Mouse (Mus musculus) heart, embryonic 16.5 days (tissue): ENCODE measurements around the gene Rln3. TPM values are rescaled to one million over a fixed set of nuclear protein-coding genes. Genes with fewer than 3 reads are reported as not detected.

Experiments used
- ATAC-seq: fragments of 200-750 bp; cut with Nextera tagmentation; replicated peaks from 2 replicates; pipeline ENCODE4 v1.8.0; 2017; ENCODE audit warnings: moderate number of reproducible peaks; ENCODE audit not compliant: insufficient read depth, low FRiP score; ENCODE audit errors: extremely low read depth
- H3K27ac ChIP-seq: fragments of 300-500 bp; sonication (generic); 2 replicates; pipeline ENCODE4 v1.5.1; 2014; ENCODE audit warnings: mild to moderate bottlenecking, low read length, control low read depth, moderate library complexity
- H3K27me3 ChIP-seq: fragments of 300-500 bp; sonication (generic); 2 replicates; pipeline ENCODE4 v1.6.1; 2014; ENCODE audit warnings: low read length, mixed read lengths; ENCODE audit not compliant: control insufficient read depth, insufficient read depth
- H3K36me3 ChIP-seq: fragments of 300-500 bp; sonication (generic); 2 replicates; pipeline ENCODE4 v1.6.1; 2014; ENCODE audit not compliant: control insufficient read depth, insufficient read depth
- H3K4me1 ChIP-seq: fragments of 300-500 bp; sonication (generic); 2 replicates; pipeline ENCODE4 v1.6.1; 2014; ENCODE audit warnings: low read length, mixed read lengths; ENCODE audit not compliant: control insufficient read depth, insufficient read depth
- H3K4me2 ChIP-seq: fragments of 300-500 bp; sonication (generic); 2 replicates; pipeline ENCODE4 v1.6.1; 2014; ENCODE audit warnings: low read depth, mild to moderate bottlenecking, control low read depth, low read length
- H3K4me3 ChIP-seq: fragments of 300-500 bp; sonication (generic); 2 replicates; pipeline ENCODE4 v1.5.1; 2014; ENCODE audit warnings: mild to moderate bottlenecking, control low read depth, low read length
- H3K9ac ChIP-seq: fragments of 300-500 bp; sonication (generic); 2 replicates; pipeline ENCODE4 v1.6.1; 2014; ENCODE audit warnings: low read length, control low read depth
- H3K9me3 ChIP-seq: fragments of 300-500 bp; sonication (generic); replicated peaks from 2 replicates; pipeline ENCODE4 v1.6.1; 2016; ENCODE audit warnings: low read length; ENCODE audit not compliant: control insufficient read depth
- WGBS: fragments of 180-500 bp; shearing (Covaris S2); extraction: QIAGEN DNeasy Blood & Tissue Kit; methylation state at CpG from one replicate; pipeline ENCODE4 v1.1.7; 2014; 5-methylcytosine and 5-hydroxymethylcytosine counted together
- polyA plus RNA-seq: library from polyadenylated mRNA; unstranded; fragments of >200 nt; fragmentation: Nextera tagmentation; extraction: Ambion mirVana; gene quantifications from 2 replicates; pipeline ENCODE4 v1.2.1, GENCODE M21; 2015

The Rln3 gene
- polyA plus RNA-seq, 1 experiment from 2014 or later, result 0.24 TPM

DNA sequence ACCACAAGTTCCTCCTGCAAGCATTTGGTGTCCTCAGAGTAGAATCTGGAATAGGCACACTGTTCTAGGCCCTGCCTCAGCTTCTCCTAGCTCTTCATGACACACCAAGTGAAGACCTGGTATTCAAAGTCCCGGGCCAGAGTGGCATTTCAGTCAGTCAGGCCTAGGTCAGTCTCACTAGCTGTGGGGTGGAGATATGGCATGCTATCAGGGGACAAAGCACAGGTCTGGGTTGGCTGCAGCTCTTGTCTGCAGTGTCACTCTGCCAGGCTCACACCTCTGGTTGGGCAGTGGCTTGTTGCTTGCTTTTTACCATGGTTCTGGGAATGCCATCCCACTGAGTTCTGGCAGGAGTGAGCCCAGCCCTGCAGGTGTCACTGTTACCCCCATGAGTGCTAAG is 31.6 kb upstream of the Rln3 start:
- Histone ChIP-seq H3K4me3 (no peak overlapping the region), H3K4me1 (peaks cover 12% of the 10 kb centered on the region), H3K4me2 (no peak overlapping the region), H3K9me3 (no peaks in the 10 kb centered on the region), H3K27ac (no peak overlapping the region), H3K9ac (no peak overlapping the region), H3K27me3 (no peaks in the 10 kb centered on the region), H3K36me3 (peaks cover 9% of the 10 kb centered on the region; the same call in 1 of the 2 replicates)
- WGBS, result 77% methylated on average over 1 of the region's 1 CpGs
- ATAC-seq, result no peak

DNA sequence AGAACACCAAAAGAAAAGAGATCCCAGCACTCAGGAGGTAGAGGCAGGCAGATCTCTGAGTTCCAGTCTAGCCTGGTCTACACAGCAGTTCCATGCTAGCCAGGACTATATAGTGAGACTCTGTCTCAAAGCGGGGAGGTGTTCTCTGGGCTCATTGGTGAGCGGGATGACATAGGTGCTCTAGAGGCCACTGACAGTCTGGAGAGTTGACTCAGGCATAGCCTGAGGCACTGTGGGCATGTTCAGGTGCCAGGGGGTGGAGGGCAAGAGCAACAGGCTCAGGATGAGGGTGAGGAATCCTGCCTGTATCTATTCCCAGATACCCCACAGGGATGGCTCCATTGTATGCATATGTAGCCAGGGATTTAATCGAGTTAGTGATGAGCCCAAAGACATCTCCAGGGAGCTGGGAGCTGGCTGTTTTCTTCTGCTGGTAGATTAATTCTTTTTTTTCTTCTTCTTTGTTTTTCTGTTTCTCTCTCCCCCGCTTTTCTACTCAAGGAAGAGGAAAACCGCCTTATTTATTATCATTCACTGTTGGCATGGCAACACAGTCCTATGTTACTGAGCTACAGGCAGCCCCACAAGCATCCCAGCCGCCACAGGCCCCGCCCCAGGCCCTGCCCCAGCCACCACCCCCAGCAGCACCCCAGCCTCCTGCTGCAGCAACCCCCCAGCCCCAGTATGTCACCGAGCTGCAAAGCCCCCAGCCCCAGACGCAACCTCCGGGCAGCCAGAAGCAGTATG is 28.6 kb upstream of the Rln3 start:
- H3K9me3 ChIP-seq, result no peaks in the 10 kb centered on the region
- no peaks in the 10 kb centered on the region for H3K36me3 ChIP-seq
- H3K27me3 ChIP-seq, result no peaks in the 10 kb centered on the region
- H3K4me2 ChIP-seq, result no peak overlapping the region
- no peak overlapping the region for H3K9ac ChIP-seq
- H3K4me1 ChIP-seq, result peaks cover 32% of the 10 kb centered on the region
- H3K27ac ChIP-seq, result no peak overlapping the region
- 66% methylated on average over 10 of the region's 10 CpGs for WGBS
- H3K4me3 ChIP-seq, result no peak overlapping the region
- ATAC-seq, result no peak

DNA sequence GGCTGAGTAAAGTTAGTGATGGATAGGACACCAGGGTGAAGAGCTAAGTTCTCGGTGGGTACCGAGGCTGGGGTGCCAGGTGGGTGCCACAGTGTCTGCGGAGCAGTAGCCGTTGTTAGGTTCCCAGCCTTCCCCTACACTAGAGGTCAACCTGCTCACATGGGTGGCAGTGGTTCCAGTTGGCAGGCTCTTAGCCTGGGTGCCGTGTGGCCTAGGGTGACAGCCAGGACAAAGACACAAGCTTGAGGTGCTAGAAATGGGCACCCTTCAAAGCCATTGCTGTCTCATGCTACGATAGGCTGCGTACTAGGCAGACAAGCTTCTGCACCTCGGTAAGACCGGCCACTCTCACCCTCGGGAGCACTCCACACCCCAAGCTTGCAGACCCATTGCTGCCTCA is 27.5 kb upstream of the Rln3 start:
- no peaks in the 10 kb centered on the region for H3K36me3 ChIP-seq
- H3K27me3 ChIP-seq, result no peaks in the 10 kb centered on the region
- peaks cover 42% of the 10 kb centered on the region for H3K4me1 ChIP-seq
- no peak overlapping the region for H3K27ac ChIP-seq
- no peak overlapping the region for H3K4me2 ChIP-seq
- H3K9me3 ChIP-seq, result no peaks in the 10 kb centered on the region
- 87% methylated on average over 10 of the region's 10 CpGs for WGBS
- no peak overlapping the region for H3K4me3 ChIP-seq
- no peak for ATAC-seq
- no peak overlapping the region for H3K9ac ChIP-seq

DNA sequence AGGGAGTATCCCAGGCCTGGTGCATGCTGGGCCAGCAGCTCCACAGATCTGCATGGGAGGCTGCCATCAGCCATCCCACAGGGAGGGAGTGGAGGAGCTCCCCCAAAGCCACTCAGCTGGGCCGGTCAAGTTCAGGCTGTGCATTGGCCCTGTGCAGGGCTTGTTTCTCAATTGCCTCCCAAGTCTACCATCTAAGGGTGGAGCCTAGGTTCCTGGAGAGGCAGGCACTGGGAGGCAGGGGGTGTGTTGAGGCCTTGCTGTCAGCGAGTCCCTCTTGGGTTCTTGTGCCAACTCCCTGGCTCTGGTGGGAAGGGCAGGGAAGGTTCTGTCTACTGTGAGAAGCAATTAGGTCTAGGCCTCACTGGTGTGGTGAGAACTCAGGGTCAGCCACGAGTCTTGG is 27.1 kb upstream of the Rln3 start:
- no peaks in the 10 kb centered on the region for H3K9me3 ChIP-seq
- no peak for ATAC-seq
- H3K27me3 ChIP-seq, result no peaks in the 10 kb centered on the region
- peaks cover 42% of the 10 kb centered on the region for H3K4me1 ChIP-seq
- no peak overlapping the region for H3K9ac ChIP-seq
- 60% methylated on average over 3 of the region's 3 CpGs for WGBS
- no peaks in the 10 kb centered on the region for H3K36me3 ChIP-seq
- no peak overlapping the region for H3K4me2 ChIP-seq
- H3K27ac ChIP-seq, result no peak overlapping the region
- no peak overlapping the region for H3K4me3 ChIP-seq

DNA sequence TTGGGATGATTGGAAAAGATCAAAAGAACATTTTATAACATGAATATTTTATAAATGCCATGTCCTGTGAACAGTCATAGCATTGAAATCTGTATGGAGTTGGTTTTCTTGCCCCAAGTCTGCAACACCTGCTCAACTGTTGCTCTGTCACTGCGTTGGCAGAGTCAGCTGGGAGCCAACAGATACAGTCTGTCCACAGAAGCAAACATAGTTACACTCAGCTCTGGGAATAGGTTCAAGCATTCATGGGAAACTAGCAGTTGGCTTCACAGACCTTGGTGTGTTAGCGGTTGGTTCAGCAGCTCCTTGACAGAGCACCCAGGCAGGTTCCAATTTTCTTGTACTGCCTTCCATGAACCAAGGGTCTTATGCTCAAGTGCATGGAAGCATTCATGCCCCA is 25.9 kb upstream of the Rln3 start:
- no peak for ATAC-seq
- WGBS, result 63% methylated on average over 2 of the region's 2 CpGs
- no peak overlapping the region for H3K4me3 ChIP-seq
- H3K9ac ChIP-seq, result no peak overlapping the region
- H3K36me3 ChIP-seq, result no peaks in the 10 kb centered on the region
- H3K4me2 ChIP-seq, result no peak overlapping the region
- H3K27ac ChIP-seq, result peak overlapping the region; percentile 16; the same call in 1 of the 2 replicates
- no peaks in the 10 kb centered on the region for H3K27me3 ChIP-seq
- H3K9me3 ChIP-seq, result no peaks in the 10 kb centered on the region
- H3K4me1 ChIP-seq, result peaks cover 44% of the 10 kb centered on the region

DNA sequence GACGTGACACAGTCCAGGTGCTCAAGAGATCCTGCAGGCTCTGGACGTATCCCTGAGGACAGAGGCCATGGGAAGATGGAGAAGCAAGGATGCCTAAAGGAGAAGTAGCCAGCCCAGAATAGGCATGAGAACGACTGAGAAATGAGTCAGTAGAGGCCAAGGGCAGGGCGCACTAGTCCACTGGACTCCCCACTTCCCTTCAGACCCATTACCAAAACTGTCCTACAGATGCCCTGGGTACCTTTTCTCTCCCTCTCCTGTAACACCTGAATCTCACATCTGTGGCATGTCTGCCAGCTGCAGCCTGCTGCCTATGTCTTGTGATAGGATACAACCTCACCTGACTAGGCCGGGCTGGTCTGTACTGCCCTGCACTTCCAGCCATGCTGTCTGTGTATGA is 25.4 kb upstream of the Rln3 start:
- 76% methylated on average over 5 of the region's 5 CpGs for WGBS
- H3K9ac ChIP-seq, result no peak overlapping the region
- peaks cover 48% of the 10 kb centered on the region for H3K4me1 ChIP-seq

DNA sequence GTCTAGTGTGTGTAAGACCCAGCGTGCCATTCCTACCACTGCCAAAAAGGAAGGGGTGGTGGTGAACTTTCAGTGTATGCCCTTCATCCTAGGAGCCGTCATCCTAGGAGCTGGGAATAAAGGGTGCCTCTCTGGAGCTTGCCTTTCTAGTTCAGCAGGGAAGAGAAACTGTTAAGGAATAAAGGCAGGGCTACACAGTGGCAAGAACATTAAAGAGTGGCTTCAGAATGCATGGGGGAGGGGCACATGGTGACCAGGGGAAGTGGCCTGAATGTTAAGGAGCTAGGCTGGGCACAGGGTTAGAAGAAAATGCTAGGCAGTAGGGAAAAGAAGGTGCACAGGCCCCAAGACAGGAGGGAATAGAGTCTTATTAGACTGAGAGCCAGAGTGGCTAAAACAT is 24.9 kb upstream of the Rln3 start:
- H3K27me3 ChIP-seq, result no peaks in the 10 kb centered on the region
- H3K9me3 ChIP-seq, result no peaks in the 10 kb centered on the region
- 73% methylated on average over 2 of the region's 2 CpGs for WGBS
- H3K36me3 ChIP-seq, result no peaks in the 10 kb centered on the region
- H3K9ac ChIP-seq, result no peak overlapping the region
- no peak for ATAC-seq
- H3K4me1 ChIP-seq, result peaks cover 48% of the 10 kb centered on the region
- no peak overlapping the region for H3K4me2 ChIP-seq
- no peak overlapping the region for H3K4me3 ChIP-seq
- H3K27ac ChIP-seq, result no peak overlapping the region

More for the DNA sequence above, 25.4 kb upstream of the Rln3 start:
- Histone ChIP-seq H3K27me3 (no peaks in the 10 kb centered on the region), H3K27ac (no peak overlapping the region), H3K4me2 (no peak overlapping the region), H3K36me3 (no peaks in the 10 kb centered on the region), H3K9me3 (no peaks in the 10 kb centered on the region), H3K4me3 (no peak overlapping the region)
- no peak for ATAC-seq

DNA sequence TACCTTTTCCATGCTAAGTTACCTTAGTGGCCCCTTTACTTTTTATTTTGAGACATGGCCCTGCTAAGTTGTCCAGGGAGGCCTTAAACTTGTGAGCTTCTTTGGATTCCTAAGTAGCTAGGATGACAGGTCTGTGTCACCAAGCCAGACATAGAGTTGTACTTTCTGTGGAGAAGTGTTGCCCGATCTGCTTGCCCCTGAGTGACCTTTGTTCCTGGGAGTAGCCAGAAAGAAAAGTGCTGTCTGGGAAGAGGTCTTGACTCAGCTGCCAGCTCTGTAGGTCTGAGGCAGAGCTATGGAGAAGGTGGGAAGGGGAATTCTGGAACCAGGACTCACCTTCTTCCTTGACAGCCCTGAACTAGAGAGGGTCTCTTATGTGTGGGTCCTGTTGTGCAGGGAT is 24.4 kb upstream of the Rln3 start:
- no peak for ATAC-seq
- Histone ChIP-seq H3K27me3 (no peaks in the 10 kb centered on the region), H3K4me1 (peaks cover 50% of the 10 kb centered on the region), H3K9ac (no peak overlapping the region), H3K4me3 (no peak overlapping the region), H3K4me2 (no peak overlapping the region), H3K36me3 (no peaks in the 10 kb centered on the region), H3K9me3 (no peaks in the 10 kb centered on the region), H3K27ac (0 out of 2 replicates have a peak overlapping the region, but pooled peaks have one; percentile 34)
- WGBS, result 28% methylated on average over 1 of the region's 1 CpGs

DNA sequence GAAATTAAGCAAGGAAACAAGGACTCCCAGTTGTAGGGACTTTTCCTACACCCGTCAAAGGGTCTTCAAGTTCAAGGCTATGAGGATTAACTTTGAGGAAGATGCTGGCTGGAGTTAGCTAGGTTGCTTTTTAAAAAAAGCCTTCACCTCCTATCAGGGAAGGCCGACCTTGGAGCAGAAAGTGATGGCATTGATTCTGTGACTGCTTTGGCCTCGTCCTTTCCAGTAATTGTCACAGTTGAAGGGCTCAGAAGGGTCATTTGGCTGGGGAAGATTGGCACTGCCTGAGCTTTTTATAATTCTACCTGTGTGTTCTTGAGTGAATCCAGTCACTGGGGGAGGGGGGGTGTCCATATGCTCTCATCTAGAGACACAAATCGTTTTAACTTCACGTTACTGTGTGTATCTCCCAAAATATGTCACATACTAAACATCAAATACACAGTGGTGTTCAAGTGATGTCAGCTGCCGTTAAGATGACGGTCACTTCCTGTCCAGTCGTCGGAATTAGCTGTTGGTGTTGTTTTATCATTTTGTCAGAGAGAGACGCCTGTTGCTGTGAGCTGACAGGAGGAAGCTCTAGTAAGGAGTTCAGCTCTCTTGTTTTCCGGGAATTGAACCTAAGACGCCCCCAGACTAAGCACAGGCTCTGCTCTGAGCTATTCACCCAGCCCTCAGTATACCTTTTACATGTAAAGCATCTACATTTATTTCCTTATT is 23.7 kb upstream of the Rln3 start:
- no peak overlapping the region for H3K4me3 ChIP-seq
- 41% methylated on average over 12 of the region's 12 CpGs for WGBS
- no peak for ATAC-seq
- H3K9ac ChIP-seq, result no peak overlapping the region
- H3K27me3 ChIP-seq, result no peaks in the 10 kb centered on the region
- peak overlapping the region; percentile 34 for H3K27ac ChIP-seq
- no peaks in the 10 kb centered on the region for H3K36me3 ChIP-seq
- peaks cover 50% of the 10 kb centered on the region for H3K4me1 ChIP-seq
- peak overlapping the region; percentile 63; the same call in 1 of the 2 replicates for H3K4me2 ChIP-seq
- H3K9me3 ChIP-seq, result no peaks in the 10 kb centered on the region
